Mouse (Mus musculus): Measurements from ENCODE around the gene Fbxw14.
"Not testable (repeated sequence)": the region's sequence is repeated elsewhere in the genome, so short reads cannot be mapped to it uniquely, and the experiment has no call there.

Fbxw14 gene

DNA sequence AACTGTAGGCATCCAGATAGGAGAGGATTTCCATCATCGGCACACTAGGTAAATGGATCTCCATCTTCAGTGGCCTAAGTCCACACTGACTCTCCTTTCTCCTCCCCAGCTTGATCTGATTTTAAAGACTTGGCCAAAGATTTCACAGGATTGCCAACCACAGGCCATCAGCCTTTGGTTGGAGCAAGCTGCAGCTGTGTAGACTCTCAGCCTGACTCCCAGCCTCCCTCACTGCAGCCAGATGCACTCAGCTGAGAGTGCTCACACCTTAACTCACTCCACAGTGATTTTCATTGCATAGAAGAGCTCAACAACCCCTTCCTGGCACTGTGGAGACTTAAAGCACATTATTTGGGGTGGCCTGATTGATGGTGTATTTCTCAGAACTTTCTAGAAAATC, at the start of gene Fbxw14:
Gene Fbxw14, minus strand, starts transcription at position 101 of the 400 bp plus-strand sequence.
- not testable (repeated sequence) for DNase-seq (ENCODE audit: low spot score in 2 of 2)

DNA sequence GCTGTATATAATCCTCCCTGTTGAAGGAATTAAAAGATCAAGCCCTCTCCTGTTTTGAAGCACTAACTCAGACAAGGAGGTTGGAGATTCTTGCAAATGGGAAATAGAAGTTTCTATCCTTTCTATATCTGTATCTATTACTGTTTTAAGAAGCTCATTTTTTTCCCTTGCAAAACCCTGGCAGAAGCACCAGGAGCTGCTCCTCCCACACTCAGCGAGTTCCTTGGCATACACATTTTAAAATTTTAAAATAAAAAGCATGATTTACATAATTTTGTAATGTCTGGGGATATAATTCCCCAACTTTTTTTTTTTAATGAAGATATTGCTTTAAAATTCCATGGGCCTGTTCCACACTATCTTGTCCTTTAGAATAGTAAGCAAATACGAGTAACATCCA, 24.4 kb downstream of the Fbxw14 start:
- DNase-seq (ENCODE audit: low spot score in 2 of 2): no peak

DNA sequence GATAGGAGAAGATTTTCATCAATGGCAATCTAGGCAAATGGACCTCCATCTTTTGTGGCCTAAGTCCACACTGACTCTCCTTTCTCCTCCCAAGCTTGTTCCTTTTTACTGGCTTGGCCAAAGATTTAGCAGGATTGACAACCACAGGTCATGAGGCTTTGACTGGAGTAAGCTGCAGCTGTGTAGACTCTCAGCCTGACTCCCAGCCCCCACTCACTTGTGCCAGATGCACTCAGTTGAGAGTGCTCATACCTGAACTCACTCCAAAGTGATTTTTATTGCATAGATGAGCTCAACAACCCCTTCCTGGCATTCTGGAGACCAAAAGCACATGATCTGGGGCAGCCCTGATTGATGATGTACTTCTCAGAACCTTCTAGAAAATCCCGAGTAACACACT, 52.8 kb downstream of the Fbxw14 start, which contains the start of gene Fbxw20:
Gene Fbxw20, minus strand, starts transcription at position 101 of the 400 bp plus-strand sequence.
- no peak for DNase-seq (ENCODE audit: low spot score in 2 of 2)

Measured in natural killer cell, adult 2 months (primary cell).